Mouse (Mus musculus) ovary, adult 18-20 months (tissue): ENCODE data around the gene Sv2a.
A peak's percentile ranks its signal among the peaks of the same experiment; 100 is the strongest.

ENCODE experiments used
- DNase-seq: peaks from one replicate; pipeline ENCODE4 v3.0.0; 2022; ENCODE audit warnings: low spot score, mixed read lengths

Gene Sv2a

DNA sequence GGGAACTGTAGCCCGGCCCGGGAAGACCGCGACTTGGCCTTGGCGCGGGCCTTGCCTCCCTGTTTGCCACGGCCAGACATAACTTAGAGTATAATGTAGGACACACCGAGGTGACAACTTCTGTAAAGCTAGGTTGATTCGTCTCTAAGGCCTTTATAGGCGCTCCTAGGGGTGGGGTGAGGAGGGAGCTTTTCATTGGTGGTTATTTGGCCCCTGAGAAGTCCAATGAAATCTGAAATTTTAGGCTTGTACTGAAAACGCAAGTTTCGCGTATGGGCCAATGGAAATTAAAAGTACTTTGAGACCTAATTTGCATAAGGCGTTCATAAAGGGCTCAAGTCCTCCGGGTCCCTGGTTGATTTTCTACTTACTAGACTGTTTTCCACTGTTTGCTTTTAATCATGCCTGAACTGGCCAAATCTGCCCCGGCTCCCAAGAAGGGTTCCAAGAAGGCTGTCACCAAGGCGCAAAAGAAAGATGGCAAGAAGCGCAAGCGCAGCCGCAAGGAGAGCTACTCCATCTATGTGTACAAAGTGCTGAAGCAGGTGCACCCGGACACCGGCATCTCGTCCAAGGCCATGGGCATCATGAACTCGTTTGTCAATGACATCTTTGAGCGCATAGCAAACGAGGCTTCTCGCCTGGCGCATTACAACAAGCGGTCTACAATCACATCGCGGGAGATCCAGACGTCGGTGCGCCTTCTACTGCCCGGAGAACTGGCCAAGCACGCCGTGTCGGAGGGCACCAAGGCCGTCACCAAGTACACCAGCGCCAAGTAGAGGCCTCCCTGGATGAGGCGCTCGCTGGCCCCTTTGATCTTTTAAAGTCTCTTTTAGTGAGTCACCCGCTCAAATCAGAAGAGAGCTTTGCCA is 40.1 kb downstream of the Sv2a start, which contains the start of the genes Hist2h2ac and Hist2h2be:
TSS of gene Hist2h2ac (minus strand) at position 116 of the 875 bp plus-strand sequence.
TSS of gene Hist2h2be (plus strand) at position 355 of the 875 bp plus-strand sequence.
- DNase-seq, result peak; percentile 88

DNA sequence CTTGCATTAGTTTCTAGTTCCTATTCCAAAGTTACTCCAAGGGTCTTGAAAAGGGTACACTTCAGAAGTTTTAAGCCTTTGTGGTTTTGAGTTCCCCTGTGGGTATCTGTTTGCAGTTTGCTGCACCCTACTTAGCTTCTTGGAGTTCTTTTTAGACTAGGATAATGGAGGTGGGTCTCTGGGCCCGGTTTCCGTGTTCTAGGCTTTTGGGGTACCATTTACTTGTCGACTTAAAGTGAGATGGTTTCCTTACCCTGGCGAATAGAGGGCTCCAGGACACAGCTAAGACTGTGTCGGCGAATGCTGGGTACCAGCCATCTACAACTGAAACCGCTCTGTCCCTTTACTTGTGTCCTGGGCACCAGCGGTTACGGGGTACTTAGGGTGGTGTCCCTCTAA is 40.7 kb downstream of the Sv2a start:
- DNase-seq, result no peak

DNA sequence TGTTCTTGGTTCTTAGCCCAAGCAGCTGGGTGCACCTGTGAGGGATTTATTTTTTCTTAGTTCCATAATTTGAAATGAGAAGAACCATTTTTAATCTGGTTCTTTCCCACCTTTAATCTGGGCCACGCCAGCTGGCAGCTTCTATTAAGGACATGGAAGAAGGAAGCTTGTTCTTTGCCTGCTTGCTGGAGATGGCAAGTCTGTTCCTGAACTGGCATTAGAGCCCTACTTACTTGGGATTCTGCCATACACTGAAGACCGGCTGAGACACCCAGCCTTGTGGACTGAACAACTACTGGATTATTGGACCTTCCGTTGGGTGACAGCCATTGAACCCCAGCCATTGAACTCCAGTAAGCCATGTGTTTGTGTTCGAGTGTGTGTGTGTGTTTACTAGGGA is 41.8 kb downstream of the Sv2a start:
- no peak for DNase-seq

DNA sequence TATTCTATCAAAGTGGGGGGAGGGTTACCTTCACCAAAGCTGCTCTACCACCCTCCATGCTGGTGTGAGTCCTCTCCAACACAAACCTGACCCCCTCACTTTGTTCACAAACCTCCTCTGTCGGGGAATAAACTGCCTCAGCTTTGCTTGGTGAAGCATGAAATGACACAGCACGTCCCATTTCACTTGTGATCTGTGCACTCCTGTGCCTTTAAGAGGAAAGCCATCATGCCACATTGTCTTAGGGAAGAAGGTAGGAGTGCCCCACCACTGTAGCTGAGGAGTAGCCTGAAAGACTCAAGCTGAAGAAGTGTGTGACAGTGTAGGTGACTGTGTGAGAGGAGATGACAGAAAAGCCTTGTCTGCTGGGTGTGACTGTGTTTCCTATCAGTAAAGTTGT is 44.5 kb downstream of the Sv2a start:
- no peak for DNase-seq

DNA sequence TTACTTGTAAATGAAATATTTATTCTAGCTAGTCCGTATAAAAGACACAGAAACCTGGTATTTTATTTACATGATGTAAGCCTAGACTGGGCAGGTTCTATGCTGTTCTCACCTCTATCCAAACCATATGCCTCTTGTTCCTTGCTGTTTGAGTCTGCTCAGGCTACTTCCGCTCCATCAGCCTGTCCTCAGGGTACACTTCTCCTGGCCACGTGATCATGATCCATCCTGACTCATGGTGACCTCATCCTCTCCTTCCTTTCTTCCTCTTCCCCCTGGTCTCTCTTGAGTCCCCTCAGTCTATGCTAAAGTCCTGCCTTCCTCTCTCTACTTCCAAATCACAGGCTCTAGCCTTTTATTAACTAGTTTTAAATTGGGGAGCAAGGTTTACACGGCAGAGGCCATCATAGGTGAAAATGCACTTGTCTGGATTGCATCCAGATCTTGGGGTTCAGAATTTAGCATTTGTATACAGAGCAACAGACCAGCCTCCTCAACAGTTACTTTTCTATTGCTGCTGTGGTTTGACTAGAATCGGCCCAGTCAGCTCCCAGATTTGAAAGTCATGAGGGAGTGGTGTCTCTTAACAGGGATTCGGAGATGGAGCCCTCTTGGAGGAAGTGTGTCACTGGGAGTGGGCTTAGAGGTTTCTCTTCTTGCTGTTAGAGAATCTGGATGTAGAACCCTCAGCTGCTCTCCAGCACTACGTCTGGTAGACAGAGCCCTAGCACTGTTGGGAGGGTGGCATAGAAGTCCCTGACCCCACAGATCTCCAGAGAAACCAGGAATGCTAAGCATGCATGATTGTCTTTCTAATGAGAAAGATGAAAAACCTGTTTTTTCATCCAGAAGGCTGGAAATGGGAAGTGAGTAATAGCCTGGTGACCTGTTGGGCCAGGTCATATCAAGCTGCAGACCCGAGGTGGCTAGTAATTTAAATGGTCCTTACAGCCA is 46.0 kb downstream of the Sv2a start:
- no peak for DNase-seq

DNA sequence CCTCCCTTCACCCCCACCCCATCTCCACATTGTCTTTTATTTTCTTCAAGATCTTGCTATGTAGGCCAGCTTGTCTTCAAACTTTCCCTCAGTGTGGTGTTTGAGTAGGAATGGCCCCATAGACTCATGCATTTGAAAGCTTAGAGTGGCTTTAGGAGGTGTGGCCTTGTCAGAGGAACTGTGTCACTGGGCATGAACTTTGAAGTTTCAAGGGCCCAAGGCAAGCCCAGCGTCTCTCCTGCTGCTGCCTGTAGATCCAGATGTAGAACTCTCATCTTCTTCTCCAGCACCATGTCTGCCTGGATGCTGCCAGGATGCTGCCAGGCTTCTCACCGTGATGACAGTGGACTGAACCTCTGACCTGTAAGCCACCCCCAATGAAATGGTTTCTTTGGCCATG is 47.9 kb downstream of the Sv2a start:
- DNase-seq, result no peak

DNA sequence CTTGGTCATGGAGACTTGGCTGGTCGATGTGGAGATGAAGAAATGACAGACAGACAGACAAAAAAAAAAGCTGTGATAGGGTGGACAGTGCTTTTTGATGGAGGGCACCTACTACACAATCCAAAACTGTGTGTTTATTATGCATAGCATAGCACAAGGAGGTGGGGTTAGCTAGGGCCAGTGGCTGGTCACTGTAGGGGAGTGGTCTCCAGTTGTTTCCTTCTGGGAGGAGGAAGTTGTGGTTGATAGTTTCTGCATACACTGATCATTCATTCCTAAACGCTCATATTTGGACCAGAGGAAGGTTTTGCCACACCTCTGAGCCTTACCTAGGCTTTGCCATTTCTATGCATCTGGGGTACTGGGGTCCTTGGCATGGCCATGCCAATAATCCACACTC is 49.5 kb downstream of the Sv2a start:
- no peak for DNase-seq

DNA sequence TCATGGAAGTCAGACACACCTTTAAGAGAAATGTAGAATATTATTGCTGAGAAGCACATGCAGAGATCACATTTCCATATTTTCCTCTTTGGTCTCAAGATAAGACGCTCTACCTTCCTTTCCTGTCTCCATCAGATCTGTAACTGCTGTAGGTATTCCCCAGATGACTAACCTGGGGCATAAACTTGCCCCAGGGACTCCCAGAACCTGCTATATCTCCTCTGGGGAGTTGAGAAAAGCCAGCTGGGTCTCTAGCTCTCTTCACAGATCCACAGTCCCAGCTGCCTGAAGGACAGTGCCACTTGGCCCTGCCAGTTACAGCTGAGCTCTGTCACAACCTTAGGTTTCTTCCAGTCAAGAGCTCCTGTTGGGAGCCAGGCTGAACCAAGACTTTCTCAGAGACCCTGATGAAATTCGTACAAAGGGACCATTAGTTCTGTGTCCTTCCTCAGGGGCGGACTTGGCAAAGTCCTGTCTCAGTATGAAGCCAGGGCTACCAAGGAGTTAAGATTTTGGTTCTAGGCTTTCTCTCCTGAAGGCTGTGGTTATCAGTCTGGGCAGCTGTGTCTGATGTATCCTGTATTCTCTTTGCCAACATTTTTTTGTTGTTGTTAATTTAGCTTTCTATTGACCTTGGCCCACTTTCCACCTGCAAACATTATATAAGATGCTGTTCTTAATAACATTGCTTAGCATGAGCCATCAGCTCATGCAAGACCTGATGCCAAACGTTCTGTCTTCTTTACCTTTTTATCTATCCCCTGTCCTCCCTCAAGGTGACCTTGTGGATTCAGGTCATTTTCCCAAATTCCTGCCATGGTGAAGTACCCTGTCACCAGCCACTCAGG is 50.2 kb downstream of the Sv2a start:
- DNase-seq, result no peak

DNA sequence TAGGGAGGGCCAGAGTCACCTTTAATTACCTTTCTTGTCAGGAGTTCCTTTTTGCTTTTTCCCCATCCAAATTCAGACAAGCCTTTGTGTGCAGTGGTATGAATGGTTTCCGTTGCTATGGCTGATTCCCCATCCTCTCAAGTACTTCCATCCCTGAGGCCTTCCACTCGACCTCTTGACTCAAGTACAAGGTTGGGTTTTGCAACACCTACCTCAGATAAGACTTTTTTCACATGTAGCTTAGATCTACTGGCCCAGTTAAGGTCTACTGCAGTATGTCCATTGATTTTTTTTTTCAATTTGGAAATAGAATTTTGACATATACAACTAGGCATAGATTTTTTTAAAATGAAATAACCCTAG is 50.8 kb downstream of the Sv2a start:
- no peak for DNase-seq

DNA sequence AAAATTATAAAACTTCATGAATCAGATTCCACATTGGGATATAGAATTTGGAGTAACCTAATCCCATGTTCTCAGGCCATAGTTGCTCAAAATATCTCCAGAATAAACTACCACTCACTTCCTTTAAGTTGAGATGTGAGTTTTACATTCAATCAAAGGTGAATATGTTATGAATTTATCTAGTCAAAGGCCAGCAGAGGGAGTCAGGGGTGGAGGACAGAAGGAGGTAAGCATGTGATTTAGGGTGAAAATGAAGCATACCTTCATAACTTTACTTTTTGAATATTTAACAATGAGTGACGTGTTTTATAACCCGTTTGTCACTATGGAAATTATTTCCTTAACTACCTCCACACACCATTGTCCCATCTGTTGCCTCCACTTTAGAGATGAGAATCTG is 54.0 kb downstream of the Sv2a start:
- DNase-seq, result no peak

DNA sequence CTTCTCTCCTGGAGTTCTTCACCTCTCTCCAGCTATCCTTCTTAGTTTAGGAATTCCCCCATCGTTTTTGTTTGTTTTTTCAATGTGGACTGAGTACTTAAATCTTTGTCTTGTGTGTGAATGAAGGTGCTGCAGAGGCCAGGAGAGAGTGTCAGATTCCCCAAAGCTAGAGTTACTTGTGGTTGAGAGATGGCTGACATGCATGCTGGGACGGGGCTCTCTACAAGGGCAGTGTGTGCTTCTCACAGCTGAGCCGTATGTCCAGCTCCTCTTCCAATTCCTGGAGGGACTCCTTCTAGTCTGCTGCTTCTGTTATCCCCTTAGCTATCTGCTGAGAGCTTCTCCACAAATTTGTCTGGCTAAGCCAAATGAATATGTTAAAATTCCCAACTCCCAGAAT is 54.9 kb downstream of the Sv2a start:
- no peak for DNase-seq

DNA sequence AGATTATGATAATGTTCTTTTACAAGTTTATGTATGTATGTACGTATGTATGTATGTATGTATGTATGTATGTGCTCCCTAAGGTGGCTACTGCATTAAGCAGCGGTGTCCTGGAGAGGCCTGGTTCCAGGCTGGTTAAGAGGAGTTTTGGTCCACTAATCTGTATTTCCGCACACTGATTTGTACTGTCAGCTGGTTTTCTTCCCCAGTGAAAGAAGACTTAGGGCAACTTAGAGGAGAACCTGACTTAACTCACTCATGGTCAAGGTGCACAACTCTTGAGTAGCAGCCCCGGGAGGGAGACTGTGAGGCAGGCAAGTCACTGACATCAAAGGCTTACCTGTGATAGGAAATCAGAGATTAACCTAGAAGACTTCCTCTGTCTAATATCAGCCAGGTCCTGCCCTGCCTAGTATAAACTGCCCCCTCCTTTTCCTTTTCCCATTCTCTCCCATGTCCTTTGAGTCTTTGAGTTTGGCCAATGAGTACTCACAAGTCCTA is 55.9 kb downstream of the Sv2a start:
- DNase-seq, result no peak

DNA sequence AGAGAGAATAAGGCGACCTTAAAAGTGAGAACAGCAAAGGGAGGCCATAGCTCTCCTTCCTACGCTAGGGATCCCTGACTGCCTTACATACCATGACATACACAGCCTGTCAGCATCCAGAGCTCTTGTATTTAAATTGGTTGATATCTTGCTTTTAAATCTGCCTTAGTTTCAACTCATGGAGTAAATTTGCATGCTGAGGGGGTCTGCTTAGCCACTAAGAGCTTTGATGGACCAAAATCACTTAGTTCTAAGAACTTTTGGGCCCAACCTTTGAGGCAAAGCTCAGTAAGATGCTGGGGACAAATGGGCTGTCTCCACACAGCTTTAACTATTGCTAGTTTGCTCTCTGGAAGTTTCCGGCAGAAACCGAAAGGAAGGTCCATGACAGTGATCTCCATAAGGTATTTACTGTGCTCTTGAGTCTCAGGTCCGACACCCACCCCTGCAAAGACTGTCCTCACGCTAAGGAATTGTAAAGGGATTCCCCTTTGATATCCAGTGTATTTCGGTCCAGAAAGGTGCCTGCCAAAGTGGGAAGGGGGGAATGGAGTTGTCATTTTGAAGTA is 56.5 kb downstream of the Sv2a start:
- DNase-seq, result no peak

DNA sequence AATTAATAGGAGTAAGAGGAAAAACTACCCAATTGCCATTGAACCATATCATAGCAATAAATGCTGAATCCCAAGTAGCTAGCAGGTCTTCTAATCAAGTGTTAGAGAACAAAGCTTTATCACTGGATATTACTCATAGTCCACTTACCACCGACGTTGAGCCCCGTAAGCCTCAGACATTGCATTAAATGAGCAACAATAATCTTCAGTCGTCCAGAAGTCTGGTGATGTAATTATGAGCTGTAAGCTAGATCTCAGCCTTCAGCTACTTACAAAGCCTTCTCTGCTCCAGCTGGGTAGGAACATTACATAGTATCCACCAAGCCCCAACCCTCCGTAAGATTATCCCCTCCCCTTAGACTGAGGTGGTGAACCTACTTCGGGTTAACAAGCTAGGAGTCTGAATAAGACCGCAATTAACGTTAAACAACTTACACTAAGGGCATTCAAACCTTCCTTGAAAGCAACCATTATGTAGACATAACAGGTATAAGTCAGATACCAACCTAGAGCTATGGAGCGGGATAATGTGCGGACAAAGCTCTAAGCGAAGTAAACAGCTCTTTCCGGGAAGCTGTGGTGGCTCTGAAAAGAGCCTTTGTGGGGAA is 57.1 kb downstream of the Sv2a start:
- no peak for DNase-seq

DNA sequence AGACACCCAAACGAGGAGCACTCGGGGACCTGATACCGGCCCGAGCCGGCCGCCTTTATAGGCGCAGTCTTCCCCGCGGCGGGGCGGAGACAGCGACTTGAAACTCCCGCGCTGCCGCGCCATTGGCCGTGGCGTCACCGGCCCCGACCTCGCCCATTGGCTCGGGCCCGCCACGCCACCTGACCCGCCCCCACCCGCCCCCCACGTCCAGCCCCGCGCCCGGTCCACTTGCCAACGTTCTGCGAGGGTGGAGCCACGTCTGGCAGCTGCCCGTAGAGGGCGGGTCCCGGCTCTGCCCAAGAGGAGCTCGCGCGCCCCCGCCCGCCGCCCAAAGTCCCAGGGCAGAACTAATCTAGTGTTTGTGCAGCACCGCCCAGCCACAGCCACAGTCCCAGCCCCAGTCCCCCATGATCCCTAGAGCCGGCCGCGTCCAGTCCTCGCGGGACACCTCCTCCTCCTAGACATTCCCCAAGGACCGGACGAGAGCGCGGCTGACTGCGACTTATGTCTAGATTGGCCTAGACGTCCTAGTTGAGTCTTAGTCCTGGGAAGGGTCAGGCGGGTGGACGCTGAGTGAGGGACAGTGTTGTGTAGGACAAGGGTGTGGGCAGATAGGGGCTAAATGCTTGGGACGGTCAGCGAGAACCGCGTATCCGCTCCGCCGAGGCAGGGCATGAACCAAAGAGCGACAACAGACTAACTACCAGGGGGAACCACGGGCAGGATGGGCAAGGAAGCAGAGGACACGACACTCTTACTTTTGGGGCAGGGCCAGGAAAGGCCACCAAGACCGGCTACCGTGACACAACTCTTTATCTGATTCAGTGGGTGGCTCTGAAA is 58.2 kb downstream of the Sv2a start, which contains the start of gene Hist2h3c2:
TSS of gene Hist2h3c2 (minus strand) at position 174 of the 840 bp plus-strand sequence.
- peak; percentile 62 for DNase-seq

DNA sequence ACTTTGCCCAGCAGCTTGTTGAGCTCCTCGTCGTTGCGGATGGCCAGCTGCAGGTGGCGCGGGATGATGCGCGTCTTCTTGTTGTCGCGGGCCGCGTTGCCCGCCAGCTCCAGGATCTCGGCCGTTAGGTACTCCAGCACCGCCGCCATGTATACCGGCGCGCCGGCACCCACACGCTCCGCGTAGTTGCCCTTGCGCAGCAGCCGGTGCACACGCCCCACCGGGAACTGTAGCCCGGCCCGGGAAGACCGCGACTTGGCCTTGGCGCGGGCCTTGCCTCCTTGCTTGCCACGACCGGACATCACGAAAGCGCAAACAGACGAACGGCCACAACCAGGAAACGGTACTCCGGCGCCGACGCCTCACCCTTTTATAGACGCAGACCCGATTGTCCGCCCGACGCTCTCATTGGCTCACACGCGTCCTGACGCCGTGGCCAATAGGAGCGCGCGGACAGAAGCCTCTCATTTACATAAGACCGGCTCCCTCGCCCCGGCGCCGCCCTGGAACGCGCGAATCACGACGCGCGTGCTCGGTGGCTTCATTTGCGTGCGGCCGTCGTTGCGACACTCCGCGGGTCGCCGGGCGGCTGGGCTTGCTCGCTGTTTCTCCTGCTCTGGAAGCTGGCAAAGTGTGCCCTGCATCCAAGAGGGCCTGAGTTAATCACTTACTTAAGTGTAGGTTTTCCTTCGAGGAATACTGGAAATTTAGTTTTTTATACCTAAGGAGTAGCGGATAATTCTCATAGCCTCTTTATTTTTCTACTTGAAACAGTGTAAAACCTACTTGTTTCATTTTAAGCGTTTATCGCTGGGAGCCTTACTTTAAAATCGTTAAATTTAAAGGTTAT is 59.2 kb downstream of the Sv2a start, which contains the start of gene Hist2h2aa2:
TSS of gene Hist2h2aa2 (minus strand) at position 328 of the 850 bp plus-strand sequence.
- peak; percentile 93 for DNase-seq

DNA sequence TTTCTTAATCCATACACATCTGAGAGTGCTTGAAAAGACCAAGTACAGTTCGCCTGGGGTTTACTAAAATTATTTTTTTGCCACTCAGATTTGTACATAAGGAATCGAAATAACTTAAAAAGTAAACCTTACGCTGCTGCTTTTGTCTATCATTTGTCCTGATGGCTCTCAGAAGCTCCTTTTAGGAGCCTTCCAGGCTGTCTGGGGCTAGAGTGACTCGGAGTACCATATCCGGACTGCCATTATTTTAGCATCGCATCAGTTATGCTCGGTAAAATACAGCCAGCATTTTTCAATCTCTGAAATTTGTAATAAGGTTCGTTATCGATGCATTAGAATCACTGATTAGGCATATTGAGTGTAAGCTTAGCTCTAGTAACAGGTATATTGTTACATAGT is 59.8 kb downstream of the Sv2a start:
- no peak for DNase-seq

DNA sequence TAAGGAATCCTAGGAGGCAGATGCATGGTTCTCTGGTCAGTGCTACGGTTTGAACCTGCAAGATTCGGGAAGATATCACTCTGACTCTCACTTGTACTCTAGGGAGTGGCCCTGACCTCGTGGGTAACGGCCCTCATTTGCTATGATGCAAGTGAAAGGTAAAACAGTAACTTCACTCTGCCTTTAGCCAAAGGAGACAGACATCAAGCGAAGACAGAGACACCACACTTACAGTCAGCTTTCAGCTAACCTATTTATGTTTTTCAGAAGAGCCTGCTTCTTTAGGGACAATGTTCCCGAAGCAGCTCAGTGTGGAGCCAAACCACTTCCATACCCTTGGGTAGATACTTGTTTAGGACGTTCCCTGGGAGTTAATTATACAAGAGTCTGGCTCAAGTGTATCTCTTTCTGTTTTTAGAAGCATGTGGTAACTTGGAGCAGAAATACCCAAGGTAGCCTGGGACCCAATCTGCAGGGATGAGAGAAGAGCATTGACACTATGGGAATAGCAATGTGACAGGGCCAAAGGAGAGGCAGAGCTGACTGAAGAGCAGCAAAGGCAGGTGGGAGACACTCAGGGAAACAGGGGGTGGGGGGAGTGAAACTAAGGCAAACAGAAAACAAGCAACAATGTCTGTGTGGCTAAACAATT is 63.1 kb downstream of the Sv2a start:
- DNase-seq, result no peak
